ENCODE assay signal across 21 mouse cellular contexts in the genomic region with DNA sequence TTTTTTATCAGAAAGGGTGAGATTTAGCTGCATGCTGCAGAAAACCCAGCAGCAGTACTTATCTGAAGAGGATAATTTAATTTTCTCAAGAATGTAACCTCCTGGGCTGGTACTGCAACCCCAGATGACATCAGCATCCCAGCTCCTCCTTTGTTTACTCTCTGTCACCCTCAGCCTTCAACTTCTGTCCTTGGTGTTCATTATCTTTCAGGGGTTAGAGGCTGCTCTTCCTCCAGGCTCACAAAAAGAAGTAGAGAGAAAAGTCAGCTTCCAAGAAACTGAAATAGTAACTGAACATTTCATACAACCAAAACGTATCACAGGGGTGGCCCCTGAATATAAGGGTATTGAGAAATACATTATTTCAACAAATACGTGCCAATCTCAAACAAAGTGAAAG.
A peak's percentile ranks its signal among the peaks of the same experiment; 100 is the strongest.
DNase-seq lines count a peak whose midpoint lies in the region; ATAC-seq lines count a peak whose summit lies in the region.
"Had no signal": no experiment of that assay in that cellular context is flagged by ENCODE, and none has a peak within 500 bp of the region (broad histone marks: within the 10 kb centered on the region; RNA-seq: fewer than 3 reads in every experiment).

No protein-coding gene starts in this region.

- H3K36me3 ChIP-seq in heart, embryonic 11.5 days (ENCODE audit: control insufficient read depth, insufficient read depth, low read length): no peaks in the 10 kb centered on the region
- H3K36me3 ChIP-seq: embryonic facial prominence, embryonic 13.5 days; embryonic facial prominence, embryonic 15.5 days; forebrain, embryonic 10.5 days; forebrain, embryonic 12.5 days; G1E had no signal

- no peak overlapping the region for H3K27ac ChIP-seq in heart, embryonic 11.5 days (ENCODE audit: low read depth, low read length)
- H3K27ac ChIP-seq: embryonic facial prominence, embryonic 13.5 days; embryonic facial prominence, embryonic 15.5 days; forebrain, embryonic 10.5 days; forebrain, embryonic 12.5 days had no signal

- H3K9me3 ChIP-seq in heart, embryonic 11.5 days (replicated peaks; ENCODE audit: control insufficient read depth, low read length): no peaks in the 10 kb centered on the region
- H3K9me3 ChIP-seq: embryonic facial prominence, embryonic 13.5 days; embryonic facial prominence, embryonic 15.5 days; forebrain, embryonic 10.5 days; forebrain, embryonic 12.5 days; G1E had no signal

- H3K9ac ChIP-seq in heart, embryonic 11.5 days (ENCODE audit: low read depth, low read length): no peak overlapping the region
- H3K9ac ChIP-seq: embryonic facial prominence, embryonic 13.5 days; embryonic facial prominence, embryonic 15.5 days; forebrain, embryonic 12.5 days had no signal

- no peak overlapping the region for H3K4me3 ChIP-seq in heart, embryonic 11.5 days (ENCODE audit: low read depth, low read length)
- H3K4me3 ChIP-seq: embryonic facial prominence, embryonic 13.5 days; embryonic facial prominence, embryonic 15.5 days; erythroblast, embryonic 14.5 days; forebrain, embryonic 10.5 days; forebrain, embryonic 12.5 days had no signal

- no peak overlapping the region for H3K4me2 ChIP-seq in heart, embryonic 11.5 days
- H3K4me2 ChIP-seq: embryonic facial prominence, embryonic 13.5 days; embryonic facial prominence, embryonic 15.5 days; forebrain, embryonic 12.5 days had no signal

- H3K27me3 ChIP-seq in heart, embryonic 11.5 days (ENCODE audit: control insufficient read depth, insufficient read depth, low read length): no peaks in the 10 kb centered on the region
- H3K27me3 ChIP-seq: embryonic facial prominence, embryonic 13.5 days; embryonic facial prominence, embryonic 15.5 days; forebrain, embryonic 12.5 days had no signal

- no peak for ATAC-seq in heart, embryonic 11.5 days (replicated peaks; ENCODE audit: insufficient number of reproducible peaks, low FRiP score, low TSS enrichment)
- ATAC-seq: forebrain, embryonic 14.5 days; forebrain, embryonic 16.5 days had no signal

- peaks cover 9% of the 10 kb centered on the region for H3K4me1 ChIP-seq in heart, embryonic 11.5 days (ENCODE audit: control insufficient read depth, insufficient read depth, low read length)
- H3K4me1 ChIP-seq: forebrain, embryonic 12.5 days had no signal

- peak; percentile 68 for DNase-seq in adrenal gland, adult 2 months
- DNase-seq in adrenal gland, postnatal 4 days (ENCODE audit: low spot score in 2 of 2): no peak
- peak; percentile 16 to 24 for DNase-seq in adrenal gland, postnatal 36 days
- no peak for DNase-seq in adrenal gland, postnatal 25 days
- peak; percentile 10 for DNase-seq in MN1 (ENCODE audit: low spot score)
- DNase-seq: cerebellum, adult 11 months; cerebellum, adult 18-20 months; cerebellum, adult 8-10 months; cerebellum, adult 9-11 months; cerebellum, postnatal 14 days; cerebellum, postnatal 36 days; embryo, embryonic 11 days had no signal

- WGBS in heart, embryonic 11.5 days (ENCODE audit: insufficient replicate concordance): 74% methylated on average over 2 of the region's 2 CpGs

Comparison
In these comparisons a context has a peak if more than half of its experiments do, and no peak if none do; other contexts are left out.
1. DNase-seq: peak in adrenal gland, adult 2 months (single experiment), adrenal gland, postnatal 36 days (2 of 2) and MN1 (single experiment); none in adrenal gland, postnatal 4 days (0 of 2) and adrenal gland, postnatal 25 days (single experiment).